Mouse (Mus musculus) heart, embryonic 15.5 days (tissue): ENCODE data around the gene Cops7a. TPM values are rescaled to one million over a fixed set of nuclear protein-coding genes. Genes with fewer than 3 reads are reported as not detected.
A peak's percentile ranks its signal among the peaks of the same experiment; 100 is the strongest.

Experiments
- ATAC-seq: fragments of 200-750 bp; cut with Nextera tagmentation; replicated peaks from 2 replicates; pipeline ENCODE4 v1.8.0; 2017; ENCODE audit warnings: low read depth, moderate TSS enrichment; ENCODE audit not compliant: insufficient number of reproducible peaks, insufficient read depth, low FRiP score
- H3K27ac ChIP-seq: fragments of 300-500 bp; sonication (generic); 2 replicates; pipeline ENCODE4 v1.5.1; 2015; ENCODE audit warnings: mild to moderate bottlenecking, inconsistent platforms
- H3K27me3 ChIP-seq: fragments of 300-500 bp; sonication (generic); 2 replicates; pipeline ENCODE4 v1.6.1; 2015; ENCODE audit warnings: inconsistent platforms
- H3K36me3 ChIP-seq: fragments of 300-500 bp; sonication (generic); 2 replicates; pipeline ENCODE4 v1.6.1; 2015; ENCODE audit warnings: mild to moderate bottlenecking, inconsistent platforms
- H3K4me1 ChIP-seq: fragments of 300-500 bp; sonication (generic); replicated peaks from 2 replicates; pipeline ENCODE4 v1.6.1; 2015; ENCODE audit warnings: inconsistent platforms
- H3K4me2 ChIP-seq: fragments of 300-500 bp; sonication (generic); 2 replicates; pipeline ENCODE4 v1.6.1; 2015; ENCODE audit warnings: inconsistent platforms, mild to moderate bottlenecking, moderate library complexity
- H3K4me3 ChIP-seq: fragments of 300-500 bp; sonication (generic); 2 replicates; pipeline ENCODE4 v1.5.1; 2015; ENCODE audit warnings: mild to moderate bottlenecking, inconsistent platforms
- H3K9ac ChIP-seq: fragments of 300-500 bp; sonication (generic); 2 replicates; pipeline ENCODE4 v1.6.1; 2015; ENCODE audit warnings: mild to moderate bottlenecking, inconsistent platforms
- H3K9me3 ChIP-seq: fragments of 300-500 bp; sonication (generic); replicated peaks from 2 replicates; pipeline ENCODE4 v1.6.1; 2016; ENCODE audit warnings: inconsistent platforms
- WGBS: fragments of 180-500 bp; shearing (Covaris S2); methylation state at CpG from one replicate; pipeline ENCODE4 v1.1.7; 2015; ENCODE audit warnings: mixed read lengths; 5-methylcytosine and 5-hydroxymethylcytosine counted together
- polyA plus RNA-seq: library from polyadenylated mRNA; unstranded; fragments of >200 nt; fragmentation: Nextera tagmentation; extraction: Ambion mirVana; gene quantifications from 2 replicates; pipeline ENCODE4 v1.2.1, GENCODE M21; 2015

Cops7a gene
- polyA plus RNA-seq, 1 experiment from 2014 or later, result 129 TPM

GRCm38 (mm10) chr6:124996551-124997501 lies 31.5 kb upstream of the Cops7a start, which contains the start of gene Pianp:
TSS of gene Pianp (plus strand) at chr6:124996694.
- Histone ChIP-seq H3K4me1 (peaks cover 27% of the 10 kb centered on the region), H3K27ac (no peak within 1 kb of the TSS), H3K9ac (peak within 1 kb of the TSS; percentile 51), H3K27me3 (peaks cover 94% of the 10 kb centered on the region), H3K9me3 (no peaks in the 10 kb centered on the region), H3K4me2 (peak within 1 kb of the TSS; percentile 99), H3K4me3 (peak within 1 kb of the TSS; percentile 58), H3K36me3 (no peaks in the 10 kb centered on the region)
- WGBS, result under 1% methylated on average over 63 of the region's 78 CpGs
- ATAC-seq, result 0 out of 2 replicates have a peak, but pooled peaks have one; percentile 30

GRCm38 (mm10) chr6:124995831-124996403 lies 30.6 kb upstream of the Cops7a start:
- Histone ChIP-seq H3K4me3 (peak overlapping the region; percentile 58), H3K36me3 (no peaks in the 10 kb centered on the region), H3K27me3 (peaks cover 85% of the 10 kb centered on the region), H3K9me3 (no peaks in the 10 kb centered on the region), H3K4me1 (peaks cover 27% of the 10 kb centered on the region), H3K27ac (no peak overlapping the region), H3K9ac (no peak overlapping the region), H3K4me2 (peak overlapping the region; percentile 99; the same call in 1 of the 2 replicates)
- no peak for ATAC-seq
- 45% methylated on average over 8 of the region's 8 CpGs for WGBS

- H3K27ac ChIP-seq, result no peak overlapping the region
- H3K4me2 ChIP-seq, result no peak overlapping the region
- peaks cover 79% of the 10 kb centered on the region for H3K27me3 ChIP-seq
- no peak overlapping the region for H3K4me3 ChIP-seq
- no peak overlapping the region for H3K9ac ChIP-seq
- H3K36me3 ChIP-seq, result no peaks in the 10 kb centered on the region
- peaks cover 27% of the 10 kb centered on the region for H3K4me1 ChIP-seq
- 78% methylated on average over 7 of the region's 7 CpGs for WGBS
- no peaks in the 10 kb centered on the region for H3K9me3 ChIP-seq
- ATAC-seq, result no peak
These were observed 29.9 kb upstream of the Cops7a start for GRCm38 (mm10) chr6:124995246-124995645.

GRCm38 (mm10) chr6:124993876-124994275 lies 28.5 kb upstream of the Cops7a start:
- 0 out of 2 replicates have a peak, but pooled peaks have one; percentile 11 for ATAC-seq

DNA sequence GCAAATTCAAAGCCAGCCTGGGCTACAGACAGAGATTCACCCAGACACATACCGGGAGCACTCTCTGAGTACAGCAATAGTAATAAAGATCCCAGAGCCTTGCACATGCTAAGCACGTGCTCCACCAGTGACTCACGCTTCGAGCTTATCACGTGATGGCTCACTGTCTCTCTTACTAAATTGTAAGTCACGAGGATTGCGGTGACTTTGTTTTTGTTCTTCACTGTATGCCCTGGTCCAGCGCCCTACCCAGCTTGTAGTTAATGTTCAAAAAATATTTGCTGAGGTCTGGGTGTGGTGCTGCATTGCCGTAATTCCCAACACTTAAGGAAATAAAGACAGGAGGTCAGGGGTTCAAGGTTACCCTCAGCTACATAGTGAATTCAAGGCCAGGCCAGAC lies 28.0 kb upstream of the Cops7a start:
- Histone ChIP-seq H3K9ac (no peak overlapping the region), H3K36me3 (no peaks in the 10 kb centered on the region), H3K4me3 (no peak overlapping the region), H3K27me3 (peaks cover 62% of the 10 kb centered on the region), H3K9me3 (no peaks in the 10 kb centered on the region), H3K4me2 (no peak overlapping the region), H3K27ac (no peak overlapping the region), H3K4me1 (peaks cover 24% of the 10 kb centered on the region)
- WGBS, result 72% methylated on average over 9 of the region's 9 CpGs
- no peak for ATAC-seq

More at GRCm38 (mm10) chr6:124993876-124994275, 28.5 kb upstream of the Cops7a start:
- Histone ChIP-seq H3K4me3 (no peak overlapping the region), H3K4me1 (peaks cover 27% of the 10 kb centered on the region), H3K36me3 (no peaks in the 10 kb centered on the region), H3K27me3 (peaks cover 65% of the 10 kb centered on the region), H3K27ac (no peak overlapping the region), H3K4me2 (no peak overlapping the region), H3K9ac (no peak overlapping the region), H3K9me3 (no peaks in the 10 kb centered on the region)
- 10% methylated on average over 11 of the region's 11 CpGs for WGBS

GRCm38 (mm10) chr6:124992241-124992640 lies 26.9 kb upstream of the Cops7a start:
- Histone ChIP-seq H3K9ac (no peak overlapping the region), H3K36me3 (no peaks in the 10 kb centered on the region), H3K4me1 (peaks cover 15% of the 10 kb centered on the region), H3K27ac (no peak overlapping the region), H3K27me3 (peaks cover 56% of the 10 kb centered on the region), H3K9me3 (no peaks in the 10 kb centered on the region), H3K4me2 (no peak overlapping the region), H3K4me3 (no peak overlapping the region)
- WGBS, result 65% methylated on average over 4 of the region's 4 CpGs
- no peak for ATAC-seq

GRCm38 (mm10) chr6:124967766-124968165 lies 2.4 kb upstream of the Cops7a start:
- no peaks in the 10 kb centered on the region; the same call in 1 of the 2 replicates for H3K27me3 ChIP-seq
- no peaks in the 10 kb centered on the region for H3K36me3 ChIP-seq
- H3K27ac ChIP-seq, result no peak overlapping the region
- no peaks in the 10 kb centered on the region for H3K9me3 ChIP-seq
- 70% methylated on average over 4 of the region's 4 CpGs for WGBS
- H3K4me3 ChIP-seq, result no peak overlapping the region
- no peak overlapping the region for H3K9ac ChIP-seq
- H3K4me1 ChIP-seq, result peaks cover 17% of the 10 kb centered on the region
- ATAC-seq, result no peak
- H3K4me2 ChIP-seq, result no peak overlapping the region

DNA sequence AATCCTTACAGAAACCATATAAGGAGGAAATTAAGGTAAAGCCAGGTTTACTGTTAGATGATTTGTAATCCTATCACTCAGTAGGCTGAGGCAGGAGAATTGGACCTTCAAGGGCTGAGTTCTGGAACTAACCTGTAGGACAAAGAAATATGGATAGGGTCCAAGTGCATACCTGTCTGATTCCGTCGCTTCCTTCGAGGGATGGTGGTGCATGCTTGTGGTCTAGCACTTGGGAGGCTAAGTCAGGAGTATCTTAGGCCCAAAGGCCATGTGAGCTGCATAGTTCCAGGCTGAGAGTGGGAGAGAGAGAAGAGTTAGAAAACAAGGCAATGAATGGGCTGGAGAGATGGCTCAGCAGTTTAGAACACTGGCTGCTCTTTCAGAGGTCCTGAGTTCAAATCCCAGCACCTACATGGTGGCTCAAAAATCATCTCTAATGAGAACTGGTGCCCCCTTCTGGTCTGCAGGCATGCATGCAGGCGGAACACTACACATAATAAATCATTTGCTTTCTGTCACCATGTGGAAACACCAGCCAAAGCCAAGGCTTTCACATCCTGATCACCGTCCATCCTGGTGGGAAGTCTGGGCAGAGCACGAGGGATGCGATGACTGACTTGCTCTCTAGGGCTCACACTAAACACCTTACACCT lies 1.3 kb upstream of the Cops7a start:
- H3K27ac ChIP-seq, result no peak overlapping the region
- no peaks in the 10 kb centered on the region for H3K9me3 ChIP-seq
- WGBS, result 95% methylated on average over 7 of the region's 7 CpGs
- H3K4me2 ChIP-seq, result peak overlapping the region; percentile 88
- no peak overlapping the region for H3K9ac ChIP-seq
- no peak for ATAC-seq
- H3K36me3 ChIP-seq, result 0 out of 2 replicates have a peak, but pooled peaks cover 1% of the 10 kb centered on the region
- H3K27me3 ChIP-seq, result no peaks in the 10 kb centered on the region; the same call in 1 of the 2 replicates
- peak overlapping the region; percentile 73 for H3K4me3 ChIP-seq
- H3K4me1 ChIP-seq, result peaks cover 19% of the 10 kb centered on the region

- Histone ChIP-seq H3K27ac (peak overlapping the region; percentile 90), H3K9me3 (no peaks in the 10 kb centered on the region), H3K4me1 (peaks cover 19% of the 10 kb centered on the region), H3K36me3 (0 out of 2 replicates have a peak, but pooled peaks cover 9% of the 10 kb centered on the region), H3K4me2 (peak overlapping the region; percentile 88), H3K9ac (peak overlapping the region; percentile 78), H3K27me3 (no peaks in the 10 kb centered on the region; the same call in 1 of the 2 replicates), H3K4me3 (peak overlapping the region; percentile 73)
- WGBS, result 11% methylated on average over 15 of the region's 15 CpGs
- ATAC-seq, result no peak
These were observed 409 bp upstream of the Cops7a start for GRCm38 (mm10) chr6:124965747-124966146.

DNA sequence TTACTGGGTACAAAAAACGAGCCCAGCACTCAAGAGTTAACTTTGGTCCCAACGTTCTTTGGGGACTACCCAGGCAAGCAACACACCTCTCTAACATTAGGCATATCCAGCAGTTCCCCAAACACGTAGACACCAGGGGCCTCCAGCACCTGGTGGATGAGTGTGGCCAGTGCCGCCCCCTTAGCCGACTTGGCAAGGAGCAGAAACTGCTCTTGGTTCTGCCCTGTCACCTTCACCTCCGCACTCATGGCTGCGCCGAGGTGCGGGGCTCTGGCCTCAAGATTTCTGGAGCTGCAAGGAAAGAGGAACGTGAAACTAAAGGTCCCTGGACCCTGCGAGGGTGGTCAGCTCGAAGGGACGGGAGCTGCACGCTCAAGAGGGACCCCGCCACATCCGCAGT lies 700 bp downstream of the Cops7a start:
- ATAC-seq, result peak; percentile 21; the same call in 1 of the 2 replicates
- peak overlapping the region; percentile 90 for H3K27ac ChIP-seq
- peak overlapping the region; percentile 88 for H3K4me2 ChIP-seq
- H3K36me3 ChIP-seq, result peaks cover 20% of the 10 kb centered on the region
- H3K9ac ChIP-seq, result peak overlapping the region; percentile 78
- H3K27me3 ChIP-seq, result no peaks in the 10 kb centered on the region
- peaks cover 19% of the 10 kb centered on the region for H3K4me1 ChIP-seq
- 27% methylated on average over 16 of the region's 16 CpGs for WGBS
- H3K9me3 ChIP-seq, result no peaks in the 10 kb centered on the region
- peak overlapping the region; percentile 73 for H3K4me3 ChIP-seq

- H3K4me2 ChIP-seq, result no peak overlapping the region
- H3K27ac ChIP-seq, result no peak overlapping the region
- 89% methylated on average over 12 of the region's 12 CpGs for WGBS
- no peaks in the 10 kb centered on the region for H3K27me3 ChIP-seq
- H3K36me3 ChIP-seq, result peaks cover 54% of the 10 kb centered on the region
- H3K9me3 ChIP-seq, result no peaks in the 10 kb centered on the region
- no peak for ATAC-seq
- H3K9ac ChIP-seq, result no peak overlapping the region
- H3K4me3 ChIP-seq, result no peak overlapping the region
- H3K4me1 ChIP-seq, result peaks cover 12% of the 10 kb centered on the region
These were observed 4.3 kb downstream of the Cops7a start for GRCm38 (mm10) chr6:124961021-124961420.
